Mouse (Mus musculus): ENCODE data around the gene Ptprg. TPM values are rescaled to one million over a fixed set of nuclear protein-coding genes. Genes with fewer than 3 reads are reported as not detected.
"Not testable (repeated sequence)": the region's sequence is repeated elsewhere in the genome, so short reads cannot be mapped to it uniquely, and the experiment has no call there.

Ptprg gene
- polyA plus RNA-seq, 1 experiment from 2014 or later: 16.4 TPM

DNA sequence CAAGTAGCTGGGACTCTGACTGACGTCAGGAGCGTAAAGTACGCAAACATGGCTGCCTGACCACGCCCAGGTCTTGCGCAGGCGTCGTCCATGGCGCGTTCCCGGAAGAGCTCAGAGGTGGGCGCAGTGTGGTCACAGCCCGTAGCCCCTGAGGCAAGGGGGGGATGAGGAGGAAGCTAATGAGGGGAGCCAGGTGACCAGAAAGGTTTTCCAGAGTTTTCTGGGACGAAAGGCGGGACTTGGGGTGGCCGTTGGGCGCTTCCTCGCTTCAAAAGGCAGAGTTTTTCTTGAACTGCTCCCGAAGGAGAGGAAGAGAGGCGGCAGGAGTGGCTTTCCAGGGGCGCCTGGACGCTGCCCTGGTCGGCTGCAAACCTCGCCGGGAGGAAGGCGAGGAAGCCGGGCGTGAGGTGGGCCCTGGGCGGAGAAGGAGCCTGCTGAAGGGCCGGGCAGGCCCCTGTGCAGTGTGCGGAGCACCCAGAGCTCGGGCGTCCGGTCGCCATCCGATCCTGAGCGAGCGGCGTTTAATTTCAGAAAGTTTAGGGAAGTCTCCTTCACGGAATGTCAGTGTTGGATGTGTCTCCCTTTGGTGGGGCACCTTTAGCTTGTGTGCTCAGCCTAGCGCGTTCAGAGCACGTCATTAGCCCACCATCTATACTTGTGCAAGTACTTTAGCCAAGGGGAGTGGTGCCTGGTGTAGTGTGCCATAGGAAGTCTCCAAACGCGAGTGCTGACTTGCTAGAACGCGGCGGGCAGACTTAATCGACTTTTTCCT, 731.0 kb downstream of the Ptprg start, which contains the start of gene 3830406C13Rik:
Gene 3830406C13Rik, plus strand, starts transcription at position 33 of the 772 bp plus-strand sequence.
- WGBS: under 1% methylated on average over 48 of the region's 48 CpGs
- H3K9me3 ChIP-seq (replicated peaks): no peaks in the 10 kb centered on the region
- peak within 1 kb of the TSS; percentile 73 for H3K4me2 ChIP-seq
- no peaks in the 10 kb centered on the region for H3K4me1 ChIP-seq (replicated peaks)
- peak within 1 kb of the TSS; percentile 97 for H3K27ac ChIP-seq
- peak; percentile 95 for ATAC-seq (replicated peaks; ENCODE audit: insufficient number of reproducible peaks, insufficient read depth, low FRiP score, low read depth)
- H3K4me3 ChIP-seq: peak within 1 kb of the TSS; percentile 87
- H3K9ac ChIP-seq: peak within 1 kb of the TSS; percentile 88
- H3K36me3 ChIP-seq: peaks cover 10% of the 10 kb centered on the region
- H3K27me3 ChIP-seq: 0 out of 2 replicates have a peak, but pooled peaks cover 14% of the 10 kb centered on the region

DNA sequence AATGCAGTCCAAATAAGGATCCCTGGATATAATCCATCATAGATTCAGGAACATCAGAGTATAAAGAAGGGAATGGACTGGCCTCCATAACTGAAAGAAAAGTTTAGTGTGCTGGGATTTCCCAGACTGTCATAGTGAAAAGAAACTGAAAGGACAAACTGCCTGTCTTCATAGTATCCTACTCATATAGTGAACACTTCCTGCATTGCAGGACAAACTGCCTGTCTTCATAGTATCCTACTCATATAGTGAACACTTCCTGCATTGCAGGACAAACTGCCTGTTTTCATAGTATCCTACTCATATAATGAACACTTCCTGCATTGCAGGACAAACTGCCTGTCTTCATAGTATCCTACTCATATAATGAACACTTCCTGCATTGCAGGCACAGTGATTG, 736.4 kb downstream of the Ptprg start:
- ATAC-seq (replicated peaks; ENCODE audit: insufficient number of reproducible peaks, insufficient read depth, low FRiP score, low read depth); H3K4me2 ChIP-seq; H3K9ac ChIP-seq: not testable (repeated sequence)

More for the DNA sequence above, 736.4 kb downstream of the Ptprg start:
- not testable (repeated sequence) for H3K27me3 ChIP-seq; H3K4me1 ChIP-seq (replicated peaks); H3K4me3 ChIP-seq; H3K9me3 ChIP-seq (replicated peaks); H3K27ac ChIP-seq
- peaks cover 15% of the 10 kb centered on the region for H3K36me3 ChIP-seq

Other genes with a start within 250 kb of the Ptprg start
- 3.2 and 3.3 TPM in 2 replicates for gene Gm3839, start 196.8 kb upstream of the Ptprg start, polyA plus RNA-seq (2015; fragmentation: Nextera tagmentation; extraction: Ambion mirVana)

All from heart, embryonic 15.5 days (tissue).